Mouse (Mus musculus): ENCODE measurements around the gene Wdr47. TPM values are rescaled to one million over a fixed set of nuclear protein-coding genes. Genes with fewer than 3 reads are reported as not detected.

Wdr47 gene
- polyA plus RNA-seq, 1 experiment from 2014 or later: 1.8 TPM

DNA sequence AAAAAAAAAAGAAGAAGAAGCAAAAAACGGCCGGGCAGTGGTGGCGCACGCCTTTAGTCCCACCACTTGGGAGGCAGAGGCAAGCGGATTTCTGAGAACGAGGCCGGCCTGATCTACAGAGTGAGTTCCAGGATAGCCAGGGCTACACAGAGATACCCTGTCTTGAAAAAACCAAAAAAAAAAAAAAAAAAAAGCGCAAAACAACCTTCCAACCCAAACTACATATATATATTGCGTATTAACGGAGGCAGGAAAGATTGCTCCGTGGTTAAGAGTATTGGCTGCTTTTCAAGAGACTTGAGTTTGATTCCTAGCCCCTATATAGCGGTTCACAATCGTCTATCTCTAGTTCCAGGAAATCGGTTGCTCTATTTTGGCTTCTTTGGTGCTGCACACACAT, 20.3 kb upstream of the Wdr47 start:
- no peaks in the 10 kb centered on the region for H3K9me3 ChIP-seq (replicated peaks)
- peak overlapping the region; percentile 86 for H3K4me2 ChIP-seq
- H3K9ac ChIP-seq: no peak overlapping the region
- H3K36me3 ChIP-seq (replicated peaks): no peaks in the 10 kb centered on the region
- WGBS (ENCODE audit: insufficient replicate concordance): 72% methylated on average over 14 of the region's 14 CpGs
- H3K4me1 ChIP-seq (replicated peaks): peaks cover 24% of the 10 kb centered on the region
- ATAC-seq (ENCODE audit: insufficient read depth): no peak
- H3K27me3 ChIP-seq: peaks cover 16% of the 10 kb centered on the region
- H3K4me3 ChIP-seq (replicated peaks): peak overlapping the region; percentile 75
- H3K27ac ChIP-seq (replicated peaks): no peak overlapping the region

DNA sequence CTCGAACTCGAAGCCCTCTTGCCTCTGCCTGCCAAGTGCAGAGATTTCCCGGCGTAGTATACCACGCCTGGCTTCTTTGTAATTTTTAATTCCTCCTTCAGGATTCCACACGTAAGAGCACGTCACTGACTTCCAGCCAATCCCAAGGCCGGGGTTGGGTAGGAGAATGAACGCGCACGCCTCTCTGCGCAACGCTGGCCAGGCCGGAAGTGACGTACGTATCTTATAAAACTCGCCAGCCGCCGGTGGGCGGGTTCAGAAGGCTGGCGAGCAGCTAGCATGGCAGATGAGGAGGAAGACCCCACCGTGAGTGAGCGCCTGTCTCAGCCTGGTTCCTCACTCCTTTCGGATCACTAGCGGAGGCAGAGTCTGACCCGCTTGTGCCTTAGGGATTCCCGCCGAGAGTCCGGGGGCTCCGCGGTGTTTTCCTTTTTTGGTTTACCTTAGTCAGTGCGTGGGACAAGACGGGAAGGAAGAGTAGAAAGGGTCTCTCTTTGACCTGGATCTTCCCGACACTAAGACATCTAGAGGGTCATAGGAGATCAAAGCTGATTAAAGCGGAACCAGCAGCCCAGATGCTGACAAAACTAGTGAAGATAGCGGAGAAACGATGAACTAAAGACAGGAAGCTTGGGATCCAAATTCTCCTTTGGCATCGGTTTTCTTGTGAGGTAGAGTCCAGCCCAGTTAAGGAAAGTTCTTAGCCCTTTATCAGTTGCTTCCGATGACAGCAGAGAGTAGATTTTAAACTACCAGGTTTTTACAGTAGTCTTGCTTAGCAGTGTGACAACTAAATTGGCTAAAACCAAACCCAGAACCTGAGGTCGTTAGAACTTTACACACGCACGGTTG, 19.4 kb upstream of the Wdr47 start, which contains the start of gene Taf13:
TSS of gene Taf13 (plus strand) at position 256 of the 852 bp plus-strand sequence.
- ATAC-seq (ENCODE audit: insufficient read depth): peak; percentile 95
- WGBS (ENCODE audit: insufficient replicate concordance): 1% methylated on average over 42 of the region's 42 CpGs
- peak within 1 kb of the TSS; percentile 69 for H3K27ac ChIP-seq (replicated peaks)

DNA sequence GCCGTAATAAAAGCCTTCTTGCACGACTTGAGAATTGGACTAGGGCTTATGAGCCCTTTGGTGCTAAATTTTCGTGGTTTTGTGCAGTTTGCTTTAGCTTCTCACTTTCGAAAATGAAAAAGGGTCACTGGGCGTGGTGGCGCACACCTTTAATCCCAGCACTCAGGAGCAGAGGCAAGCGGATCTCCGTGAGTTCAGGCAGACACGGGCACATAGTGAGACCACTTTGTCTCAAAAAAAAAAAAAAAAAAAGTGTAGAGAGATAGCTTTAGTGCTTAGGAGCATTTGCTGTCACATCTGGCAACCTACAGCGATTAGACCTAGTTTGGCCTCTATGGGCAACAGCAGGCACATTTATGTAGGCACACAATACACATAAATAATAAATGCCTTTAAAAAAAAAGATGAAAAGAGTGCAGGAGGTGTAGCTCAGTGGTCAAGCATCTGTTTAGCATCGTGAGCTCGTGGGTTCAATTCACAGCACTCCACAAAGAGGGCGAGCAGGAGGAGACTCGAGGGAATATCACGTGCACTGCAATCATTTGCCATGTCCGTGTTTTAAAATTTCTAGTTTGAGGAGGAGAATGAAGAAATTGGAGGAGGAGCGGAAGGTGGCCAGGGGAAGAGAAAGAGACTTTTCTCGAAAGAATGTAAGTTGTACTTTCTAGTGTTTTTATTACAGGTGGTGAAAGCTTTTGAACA, 18.6 kb upstream of the Wdr47 start:
- no peak for ATAC-seq (ENCODE audit: insufficient read depth)
- H3K27ac ChIP-seq (replicated peaks): peak overlapping the region; percentile 69
- 37% methylated on average over 18 of the region's 18 CpGs for WGBS (ENCODE audit: insufficient replicate concordance)

More for the DNA sequence above, 19.4 kb upstream of the Wdr47 start, which contains the start of gene Taf13:
- H3K4me3 ChIP-seq (replicated peaks): peak within 1 kb of the TSS; percentile 75
- H3K27me3 ChIP-seq: peaks cover 16% of the 10 kb centered on the region
- H3K36me3 ChIP-seq (replicated peaks): no peaks in the 10 kb centered on the region
- H3K4me1 ChIP-seq (replicated peaks): peaks cover 24% of the 10 kb centered on the region
- H3K4me2 ChIP-seq: peak within 1 kb of the TSS; percentile 86
- H3K9me3 ChIP-seq (replicated peaks): no peaks in the 10 kb centered on the region
- peak within 1 kb of the TSS; percentile 77 for H3K9ac ChIP-seq

DNA sequence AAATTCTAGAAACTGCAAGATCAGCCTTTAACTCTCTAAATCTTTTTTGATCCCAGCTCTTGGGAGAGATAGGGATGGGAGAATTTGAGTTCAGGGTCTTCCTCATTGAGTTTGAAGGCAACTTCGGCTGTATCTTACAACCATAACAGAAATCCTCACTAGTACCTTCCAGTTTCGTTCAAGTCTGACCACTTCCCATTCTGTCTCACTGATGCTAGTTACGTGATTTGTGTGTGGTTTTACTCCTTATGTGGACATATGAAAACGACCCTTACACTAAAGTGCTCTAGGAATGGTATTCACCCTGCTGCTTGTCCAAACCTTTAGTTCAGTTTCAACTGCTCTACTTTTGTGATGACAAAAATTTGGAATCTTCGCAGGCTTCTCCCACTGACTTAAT, 17.1 kb upstream of the Wdr47 start:
- Histone ChIP-seq H3K36me3 (replicated peaks) (peaks cover 5% of the 10 kb centered on the region; the same call in 1 of the 2 replicates), H3K27me3 (peaks cover 4% of the 10 kb centered on the region), H3K9ac (no peak overlapping the region), H3K4me3 (replicated peaks) (no peak overlapping the region), H3K9me3 (replicated peaks) (no peaks in the 10 kb centered on the region), H3K4me2 (no peak overlapping the region), H3K27ac (replicated peaks) (no peak overlapping the region), H3K4me1 (replicated peaks) (peaks cover 24% of the 10 kb centered on the region)
- ATAC-seq (ENCODE audit: insufficient read depth): no peak
- 50% methylated on average over 5 of the region's 5 CpGs for WGBS (ENCODE audit: insufficient replicate concordance)

More for the DNA sequence above, 18.6 kb upstream of the Wdr47 start:
- H3K4me2 ChIP-seq: peak overlapping the region; percentile 86
- peak overlapping the region; percentile 75 for H3K4me3 ChIP-seq (replicated peaks)
- peaks cover 24% of the 10 kb centered on the region for H3K4me1 ChIP-seq (replicated peaks)
- peak overlapping the region; percentile 77 for H3K9ac ChIP-seq
- no peaks in the 10 kb centered on the region for H3K36me3 ChIP-seq (replicated peaks)
- no peaks in the 10 kb centered on the region for H3K9me3 ChIP-seq (replicated peaks)
- H3K27me3 ChIP-seq: peaks cover 16% of the 10 kb centered on the region

DNA sequence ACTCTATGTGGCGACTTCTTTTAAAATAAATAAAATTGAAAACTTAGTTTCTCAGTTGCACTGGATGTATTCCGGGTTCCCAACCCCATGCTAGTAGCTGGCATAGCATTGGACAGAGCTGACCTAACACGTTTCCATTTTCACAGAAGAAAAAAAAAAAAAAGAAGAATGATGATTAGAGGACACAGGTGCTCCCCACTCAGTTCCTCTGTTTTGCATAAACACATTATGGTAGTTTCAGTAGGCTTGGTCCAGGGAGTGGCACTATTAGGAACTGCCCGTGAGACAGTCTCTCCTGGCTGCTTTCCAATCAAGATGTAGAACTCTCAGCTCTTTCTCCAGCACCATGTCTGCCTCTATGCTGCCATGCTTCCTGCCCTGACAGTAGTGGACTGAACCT, 6.5 kb upstream of the Wdr47 start:
- Histone ChIP-seq H3K4me3 (replicated peaks) (no peak overlapping the region), H3K36me3 (replicated peaks) (no peaks in the 10 kb centered on the region), H3K4me2 (no peak overlapping the region), H3K9ac (no peak overlapping the region), H3K9me3 (replicated peaks) (no peaks in the 10 kb centered on the region), H3K27me3 (no peaks in the 10 kb centered on the region), H3K27ac (replicated peaks) (no peak overlapping the region), H3K4me1 (replicated peaks) (no peaks in the 10 kb centered on the region)
- ATAC-seq (ENCODE audit: insufficient read depth): no peak
- WGBS (ENCODE audit: insufficient replicate concordance): 53% methylated on average over 4 of the region's 4 CpGs

DNA sequence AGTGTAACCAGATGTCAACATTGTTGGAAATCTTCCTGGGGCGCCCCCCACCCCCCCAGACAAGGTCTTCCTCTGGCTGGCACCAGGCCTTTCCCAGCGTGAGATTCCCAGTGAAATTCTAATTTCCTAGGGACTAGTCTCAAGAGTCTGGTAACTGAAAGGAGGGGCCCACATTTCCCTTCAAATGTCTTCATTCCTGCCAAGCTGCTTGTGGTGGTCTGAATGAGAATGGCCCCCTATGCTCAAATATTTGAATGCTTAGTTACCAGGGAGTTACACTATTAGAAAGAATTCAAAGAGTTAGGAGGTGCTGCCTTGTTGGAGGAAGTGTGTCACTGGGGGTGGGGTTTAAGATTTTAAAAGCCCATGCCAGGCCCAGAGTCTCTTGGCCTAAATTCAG, 2.6 kb upstream of the Wdr47 start:
- H3K4me2 ChIP-seq: no peak overlapping the region
- no peaks in the 10 kb centered on the region for H3K9me3 ChIP-seq (replicated peaks)
- H3K9ac ChIP-seq: no peak overlapping the region
- WGBS (ENCODE audit: insufficient replicate concordance): 43% methylated on average over 2 of the region's 2 CpGs
- H3K27me3 ChIP-seq: peaks cover 13% of the 10 kb centered on the region; the same call in 1 of the 2 replicates
- H3K27ac ChIP-seq (replicated peaks): no peak overlapping the region
- ATAC-seq (ENCODE audit: insufficient read depth): no peak
- H3K36me3 ChIP-seq (replicated peaks): no peaks in the 10 kb centered on the region
- peaks cover 22% of the 10 kb centered on the region for H3K4me1 ChIP-seq (replicated peaks)
- no peak overlapping the region for H3K4me3 ChIP-seq (replicated peaks)

DNA sequence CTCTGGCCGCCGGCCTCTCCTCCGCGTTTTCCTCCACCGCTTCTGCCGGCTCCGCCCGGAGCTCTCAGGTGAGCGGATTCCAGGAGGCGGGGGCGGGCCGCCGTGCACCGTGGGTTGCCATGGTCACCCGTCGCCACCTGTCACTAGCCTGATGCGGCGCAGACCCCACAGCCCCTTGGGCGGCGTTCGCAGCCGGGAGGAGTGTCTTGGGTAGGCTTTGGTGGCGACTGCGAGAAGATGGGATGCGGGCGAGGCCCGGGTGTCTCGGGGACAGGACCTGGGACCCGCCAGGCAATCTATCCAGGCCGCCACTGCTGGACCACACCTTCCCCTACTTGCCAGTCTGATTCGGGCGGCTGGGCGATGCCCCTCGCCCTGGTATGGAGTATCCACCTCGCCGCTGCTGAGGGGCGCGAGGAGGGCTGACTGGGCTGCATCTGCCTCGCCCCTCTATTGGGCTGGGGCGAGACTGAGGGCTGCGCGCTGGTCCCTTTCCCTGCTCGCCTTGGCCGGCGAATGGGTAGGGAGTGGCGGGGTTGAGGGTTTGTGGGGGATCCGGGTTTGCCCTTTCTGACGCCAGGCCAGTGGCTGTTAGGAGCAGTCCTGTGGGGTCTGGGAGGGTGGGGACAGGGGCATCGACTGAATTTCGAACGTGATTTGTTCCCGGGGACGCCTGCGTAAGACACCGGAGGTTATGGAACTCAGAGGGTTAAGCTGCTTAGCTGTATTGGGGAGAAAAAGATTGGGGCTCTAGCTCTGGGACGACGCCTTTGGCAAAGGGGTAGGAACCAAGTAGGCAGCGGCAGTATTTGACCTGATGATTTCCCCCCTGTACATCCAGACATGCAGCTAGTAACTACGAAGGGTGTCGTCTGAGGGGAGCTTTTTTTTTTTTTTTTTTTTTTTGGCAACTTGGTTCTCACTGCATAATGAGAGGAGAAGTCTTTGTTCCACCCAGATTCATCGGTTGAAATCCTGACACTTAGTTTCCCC, 747 bp downstream of the Wdr47 start:
- peaks cover 22% of the 10 kb centered on the region for H3K4me1 ChIP-seq (replicated peaks)
- H3K36me3 ChIP-seq (replicated peaks): no peaks in the 10 kb centered on the region
- peak overlapping the region; percentile 85 for H3K9ac ChIP-seq
- no peak; the same call in 1 of the 2 replicates for ATAC-seq (ENCODE audit: insufficient read depth)
- peak overlapping the region; percentile 100 for H3K4me2 ChIP-seq
- WGBS (ENCODE audit: insufficient replicate concordance): under 1% methylated on average over 61 of the region's 61 CpGs
- H3K27ac ChIP-seq (replicated peaks): peak overlapping the region; percentile 85
- no peaks in the 10 kb centered on the region for H3K9me3 ChIP-seq (replicated peaks)
- peaks cover 13% of the 10 kb centered on the region; the same call in 1 of the 2 replicates for H3K27me3 ChIP-seq
- peak overlapping the region; percentile 91 for H3K4me3 ChIP-seq (replicated peaks)

DNA sequence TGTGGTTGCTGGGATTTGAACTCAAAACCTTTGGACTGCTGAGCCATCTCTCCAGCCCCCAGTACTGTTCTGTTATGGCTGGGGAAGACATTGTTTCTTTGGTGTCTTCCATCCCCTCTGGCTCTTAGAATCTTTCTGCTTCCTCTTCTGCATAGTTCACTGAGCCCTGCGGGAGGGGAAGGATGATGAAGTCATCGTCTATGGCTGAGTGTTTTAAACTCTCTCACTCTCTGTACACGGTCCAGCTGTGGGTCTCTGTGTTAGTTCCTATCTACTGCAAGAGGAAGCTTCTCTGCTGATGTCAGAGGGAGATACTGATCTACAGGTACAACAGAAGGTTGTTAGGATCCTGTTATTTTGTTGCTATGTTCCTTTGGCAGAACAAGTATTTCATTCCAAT, 17.8 kb downstream of the Wdr47 start:
- no peak overlapping the region for H3K27ac ChIP-seq (replicated peaks)
- H3K9ac ChIP-seq: no peak overlapping the region
- H3K9me3 ChIP-seq (replicated peaks): no peaks in the 10 kb centered on the region
- no peak for ATAC-seq (ENCODE audit: insufficient read depth)
- WGBS (ENCODE audit: insufficient replicate concordance): 11% methylated on average over 3 of the region's 3 CpGs
- H3K36me3 ChIP-seq (replicated peaks): no peaks in the 10 kb centered on the region
- no peak overlapping the region for H3K4me2 ChIP-seq
- H3K27me3 ChIP-seq: no peaks in the 10 kb centered on the region
- no peak overlapping the region for H3K4me3 ChIP-seq (replicated peaks)
- H3K4me1 ChIP-seq (replicated peaks): no peaks in the 10 kb centered on the region

DNA sequence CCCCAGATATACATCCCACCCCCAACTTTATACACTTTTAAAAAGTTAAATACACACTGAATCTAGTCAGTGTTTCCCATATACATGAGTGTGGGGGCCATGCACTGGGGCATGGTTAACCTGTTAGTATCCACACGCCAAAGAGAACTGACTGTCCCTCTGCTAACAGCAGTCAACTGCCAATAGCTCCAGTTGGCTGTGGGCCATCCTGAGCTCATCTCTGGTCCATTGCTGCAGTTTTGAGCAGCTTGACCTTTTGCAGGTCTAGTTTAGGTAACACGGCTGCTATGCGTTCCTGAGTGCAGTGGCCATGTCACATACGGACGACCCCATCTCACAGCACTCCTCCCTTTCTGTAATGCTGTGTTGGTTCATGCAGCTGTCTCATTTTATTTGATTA, 43.7 kb downstream of the Wdr47 start:
- H3K36me3 ChIP-seq (replicated peaks): no peaks in the 10 kb centered on the region
- no peak overlapping the region for H3K4me3 ChIP-seq (replicated peaks)
- H3K27ac ChIP-seq (replicated peaks): no peak overlapping the region
- 86% methylated on average over 5 of the region's 5 CpGs for WGBS (ENCODE audit: insufficient replicate concordance)
- H3K4me2 ChIP-seq: no peak overlapping the region
- H3K9me3 ChIP-seq (replicated peaks): no peaks in the 10 kb centered on the region
- ATAC-seq (ENCODE audit: insufficient read depth): no peak
- no peaks in the 10 kb centered on the region for H3K27me3 ChIP-seq
- H3K4me1 ChIP-seq (replicated peaks): no peaks in the 10 kb centered on the region
- H3K9ac ChIP-seq: no peak overlapping the region

DNA sequence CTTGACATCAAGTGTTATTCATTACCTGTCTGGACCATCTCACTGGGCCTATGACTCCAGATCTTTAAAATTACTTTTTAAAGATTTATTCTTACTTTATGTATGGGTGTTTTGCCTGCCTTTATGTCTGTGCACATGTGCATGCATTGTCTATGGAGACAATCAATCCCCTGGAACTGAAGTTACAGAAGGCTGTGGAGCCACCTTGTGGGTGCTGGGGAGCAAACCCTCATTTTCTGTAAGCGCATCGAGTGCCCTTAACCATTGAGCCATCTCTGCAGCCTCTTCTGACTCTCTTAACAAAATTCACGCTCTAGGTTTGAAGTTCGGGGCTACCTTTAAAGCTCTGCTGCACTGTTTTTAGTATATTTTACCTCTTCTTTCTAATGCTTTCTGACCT, 48.3 kb downstream of the Wdr47 start:
- H3K9ac ChIP-seq: no peak overlapping the region
- H3K27ac ChIP-seq (replicated peaks): no peak overlapping the region
- no peak for ATAC-seq (ENCODE audit: insufficient read depth)
- no peak overlapping the region for H3K4me3 ChIP-seq (replicated peaks)
- WGBS (ENCODE audit: insufficient replicate concordance): 68% methylated on average over 4 of the region's 4 CpGs
- no peaks in the 10 kb centered on the region for H3K9me3 ChIP-seq (replicated peaks)
- no peaks in the 10 kb centered on the region for H3K36me3 ChIP-seq (replicated peaks)
- H3K4me1 ChIP-seq (replicated peaks): no peaks in the 10 kb centered on the region
- no peaks in the 10 kb centered on the region for H3K27me3 ChIP-seq
- no peak overlapping the region for H3K4me2 ChIP-seq
